Mouse (Mus musculus) heart, postnatal 0 days (tissue): ENCODE results near the gene Pitpnm2. TPM values are rescaled to one million over a fixed set of nuclear protein-coding genes. Genes with fewer than 3 reads are reported as not detected.

ENCODE experiments used
- ATAC-seq: fragments of 200-750 bp; cut with Nextera tagmentation; 2 replicates; pipeline ENCODE4 v1.8.0; 2017; ENCODE audit warnings: low read depth, moderate number of reproducible peaks, moderate library complexity; ENCODE audit not compliant: insufficient read depth
- DNase-seq: peaks from one replicate; pipeline ENCODE4 v3.0.0-alpha.2; 2016; ENCODE audit warnings: low spot score
- H3K27ac ChIP-seq: fragments of 300-500 bp; sonication (generic); 2 replicates; pipeline ENCODE4 v1.5.1; 2014; ENCODE audit warnings: low read depth, mild to moderate bottlenecking
- H3K27me3 ChIP-seq: fragments of 300-500 bp; sonication (generic); 2 replicates; pipeline ENCODE4 v1.6.1; 2014; ENCODE audit warnings: low read length, mixed read lengths; ENCODE audit not compliant: control insufficient read depth, insufficient read depth
- H3K36me3 ChIP-seq: fragments of 300-500 bp; sonication (generic); replicated peaks from 2 replicates; pipeline ENCODE4 v1.6.1; 2014; ENCODE audit warnings: low read length, mixed read lengths; ENCODE audit not compliant: control insufficient read depth, insufficient read depth
- H3K4me1 ChIP-seq: fragments of 300-500 bp; sonication (generic); 2 replicates; pipeline ENCODE4 v1.6.1; 2014; ENCODE audit warnings: antibody characterized with exemption; ENCODE audit not compliant: control insufficient read depth, insufficient read depth
- H3K4me2 ChIP-seq: fragments of 300-500 bp; sonication (generic); 2 replicates; pipeline ENCODE4 v1.6.1; 2014; ENCODE audit warnings: low read depth, mild to moderate bottlenecking, low read length, moderate library complexity
- H3K4me3 ChIP-seq: fragments of 300-500 bp; sonication (generic); 2 replicates; pipeline ENCODE4 v1.5.1; 2014; ENCODE audit warnings: low read depth, low read length
- H3K9ac ChIP-seq: fragments of 300-500 bp; sonication (generic); replicated peaks from 2 replicates; pipeline ENCODE4 v1.6.1; 2014; ENCODE audit warnings: low read depth, low read length, mixed read lengths
- H3K9me3 ChIP-seq: fragments of 300-500 bp; sonication (generic); replicated peaks from 2 replicates; pipeline ENCODE4 v1.6.1; 2016; ENCODE audit warnings: low read length; ENCODE audit not compliant: control insufficient read depth
- CTCF ChIP-seq: IDR thresholded peaks from 2 replicates; pipeline ENCODE4 v1.5.1; 2016; ENCODE audit warnings: antibody characterized with exemption, control low read depth, low read depth
- EP300 ChIP-seq: IDR thresholded peaks from 2 replicates; pipeline ENCODE4 v1.6.1; 2016; ENCODE audit warnings: antibody characterized with exemption, low read depth
- WGBS: fragments of 180-500 bp; shearing (Covaris S2); extraction: QIAGEN DNeasy Blood & Tissue Kit; methylation state at CpG from one replicate; pipeline ENCODE4 v1.1.7; 2014; 5-methylcytosine and 5-hydroxymethylcytosine counted together
- polyA plus RNA-seq: library from polyadenylated mRNA; unstranded; fragments of >200 nt; fragmentation: Nextera tagmentation; extraction: Ambion mirVana; gene quantifications from 2 replicates; pipeline ENCODE4 v1.2.1, GENCODE M21; 2015
- total RNA-seq: library from RNA; depleted of rRNA; stranded (reverse); fragments of >200 nt; gene quantifications from 2 replicates; pipeline ENCODE4 v1.2.3, GENCODE M21; 2014; ENCODE audit warnings: low replicate concordance

The Pitpnm2 gene
- total and polyA plus RNA-seq, 2 experiments from 2014 or later: 3.2 to 17.1 TPM

- peaks cover 75% of the 10 kb centered on the region for H3K36me3 ChIP-seq
- ATAC-seq (no peak), DNase-seq (no peak)
- no peak overlapping the region for H3K27ac ChIP-seq
- 97% methylated on average over 6 of the region's 6 CpGs for WGBS
- H3K4me2 ChIP-seq: no peak overlapping the region
- H3K4me1 ChIP-seq: no peaks in the 10 kb centered on the region
- no peaks in the 10 kb centered on the region for H3K27me3 ChIP-seq
- TF ChIP-seq EP300 (no peak), CTCF (no peak)
- H3K4me3 ChIP-seq: no peak overlapping the region
- H3K9ac ChIP-seq: no peak overlapping the region
- 0 out of 2 replicates have a peak, but pooled peaks cover 3% of the 10 kb centered on the region for H3K9me3 ChIP-seq
These were observed 38.2 kb upstream of the Pitpnm2 start for GRCm38 (mm10) chr5:124287616-124288247.

- Histone ChIP-seq H3K27me3 (no peaks in the 10 kb centered on the region), H3K36me3 (peaks cover 57% of the 10 kb centered on the region), H3K4me1 (no peaks in the 10 kb centered on the region), H3K9me3 (0 out of 2 replicates have a peak, but pooled peaks cover 3% of the 10 kb centered on the region), H3K4me3 (no peak overlapping the region), H3K9ac (no peak overlapping the region), H3K27ac (no peak overlapping the region), H3K4me2 (no peak overlapping the region)
- TF ChIP-seq EP300: no peak
- peak; percentile 62 for TF ChIP-seq CTCF
- DNase-seq (peak; percentile 55), ATAC-seq (peak; percentile 41; the same call in 1 of the 2 replicates)
- 59% methylated on average over 3 of the region's 3 CpGs for WGBS
These were observed 34.8 kb upstream of the Pitpnm2 start for GRCm38 (mm10) chr5:124284330-124284729.

- WGBS: 83% methylated on average over 2 of the region's 2 CpGs
- TF ChIP-seq CTCF (no peak), EP300 (no peak)
These were observed 33.3 kb upstream of the Pitpnm2 start for GRCm38 (mm10) chr5:124282854-124283253.

GRCm38 (mm10) chr5:124270226-124270625, 20.7 kb upstream of the Pitpnm2 start:
- H3K36me3 ChIP-seq: peaks cover 12% of the 10 kb centered on the region
- H3K27me3 ChIP-seq: no peaks in the 10 kb centered on the region
- H3K9me3 ChIP-seq: no peaks in the 10 kb centered on the region
- no peak overlapping the region for H3K27ac ChIP-seq
- H3K4me2 ChIP-seq: no peak overlapping the region
- no peak overlapping the region for H3K9ac ChIP-seq
- no peak for ATAC-seq
- H3K4me3 ChIP-seq: no peak overlapping the region
- TF ChIP-seq CTCF (no peak), EP300 (no peak)
- DNase-seq: no peak
- H3K4me1 ChIP-seq: peaks cover 10% of the 10 kb centered on the region
- 96% methylated on average over 5 of the region's 5 CpGs for WGBS

More at GRCm38 (mm10) chr5:124282854-124283253, 33.3 kb upstream of the Pitpnm2 start:
- H3K4me3 ChIP-seq: no peak overlapping the region
- no peak overlapping the region for H3K27ac ChIP-seq
- no peak overlapping the region for H3K9ac ChIP-seq
- no peaks in the 10 kb centered on the region for H3K4me1 ChIP-seq
- DNase-seq (no peak), ATAC-seq (no peak)
- peaks cover 52% of the 10 kb centered on the region for H3K36me3 ChIP-seq
- no peaks in the 10 kb centered on the region for H3K27me3 ChIP-seq
- 0 out of 2 replicates have a peak, but pooled peaks cover 2% of the 10 kb centered on the region for H3K9me3 ChIP-seq
- H3K4me2 ChIP-seq: no peak overlapping the region

- no peaks in the 10 kb centered on the region for H3K9me3 ChIP-seq
- TF ChIP-seq EP300: no peak
- no peak for TF ChIP-seq CTCF
- H3K4me1 ChIP-seq: peaks cover 10% of the 10 kb centered on the region
- no peak overlapping the region for H3K27ac ChIP-seq
- no peak overlapping the region for H3K9ac ChIP-seq
- DNase-seq (no peak), ATAC-seq (no peak)
- no peaks in the 10 kb centered on the region for H3K27me3 ChIP-seq
- H3K36me3 ChIP-seq: peaks cover 17% of the 10 kb centered on the region
- no peak overlapping the region for H3K4me2 ChIP-seq
- 67% methylated on average over 11 of the region's 11 CpGs for WGBS
- H3K4me3 ChIP-seq: no peak overlapping the region
These were observed 20.1 kb upstream of the Pitpnm2 start for GRCm38 (mm10) chr5:124269661-124270060.

- Histone ChIP-seq H3K9ac (no peak overlapping the region), H3K9me3 (no peaks in the 10 kb centered on the region), H3K4me2 (no peak overlapping the region), H3K4me3 (no peak overlapping the region), H3K4me1 (peaks cover 10% of the 10 kb centered on the region), H3K27ac (no peak overlapping the region), H3K27me3 (no peaks in the 10 kb centered on the region), H3K36me3 (peaks cover 35% of the 10 kb centered on the region)
- 30% methylated on average over 6 of the region's 6 CpGs for WGBS
- DNase-seq: no peak
- ATAC-seq: peak; percentile 11; the same call in 1 of the 2 replicates
- TF ChIP-seq CTCF (no peak), EP300 (no peak)
These were observed 18.1 kb upstream of the Pitpnm2 start for GRCm38 (mm10) chr5:124267652-124268051.
